Mouse (Mus musculus): ENCODE results near the gene Bdh1. TPM values are rescaled to one million over a fixed set of nuclear protein-coding genes. Genes with fewer than 3 reads are reported as not detected.
"Not testable (repeated sequence)": the region's sequence is repeated elsewhere in the genome, so short reads cannot be mapped to it uniquely, and the experiment has no call there.

The Bdh1 gene
- total RNA-seq (2021): 1 to 10 TPM; 1.8 to 2.9 TPM
- long read RNA-seq, experiment 1: 0 reads
- long read RNA-seq, experiment 2, partial matches to known transcripts: 0 of 1 reads
- long read RNA-seq, experiment 2, other reads (novel, unspliced or antisense): 0 of 1 reads

GRCm38 (mm10) chr16:31422000-31422399, at the start of gene Bdh1:
Gene Bdh1, plus strand, starts transcription at chr16:31422280.
- no peak for DNase-seq (ENCODE audit: low spot score in 2 of 2)

- DNase-seq (ENCODE audit: low spot score in 2 of 2): peak in 1 of 2 experiments; percentile 2
Observed at GRCm38 (mm10) chr16:31372316-31372715, 49.8 kb upstream of the Bdh1 start.

- DNase-seq (ENCODE audit: low spot score in 2 of 2): not testable (repeated sequence)
Observed at GRCm38 (mm10) chr16:31375877-31376582, 46.0 kb upstream of the Bdh1 start.

GRCm38 (mm10) chr16:31388269-31388668, 33.8 kb upstream of the Bdh1 start:
- not testable (repeated sequence) for DNase-seq (ENCODE audit: low spot score in 2 of 2)

- no peak for DNase-seq (ENCODE audit: low spot score in 2 of 2)
Observed at GRCm38 (mm10) chr16:31399231-31399630, 22.8 kb upstream of the Bdh1 start.

GRCm38 (mm10) chr16:31400908-31401692, 21.0 kb upstream of the Bdh1 start:
- no peak for DNase-seq (ENCODE audit: low spot score in 2 of 2)

GRCm38 (mm10) chr16:31402096-31402495, 20.0 kb upstream of the Bdh1 start:
- DNase-seq (ENCODE audit: low spot score in 2 of 2): no peak

GRCm38 (mm10) chr16:31403971-31404370, 18.1 kb upstream of the Bdh1 start:
- no peak for DNase-seq (ENCODE audit: low spot score in 2 of 2)

GRCm38 (mm10) chr16:31405040-31405439, 17.0 kb upstream of the Bdh1 start:
- DNase-seq (ENCODE audit: low spot score in 2 of 2): no peak

GRCm38 (mm10) chr16:31407872-31408271, 14.2 kb upstream of the Bdh1 start:
- DNase-seq (ENCODE audit: low spot score in 2 of 2): no peak

- DNase-seq (ENCODE audit: low spot score in 2 of 2): no peak
Observed at GRCm38 (mm10) chr16:31410969-31411368, 11.1 kb upstream of the Bdh1 start.

- DNase-seq (ENCODE audit: low spot score in 2 of 2): peak in 1 of 2 experiments; percentile 57
Observed at GRCm38 (mm10) chr16:31412321-31412720, 9.8 kb upstream of the Bdh1 start.

GRCm38 (mm10) chr16:31413777-31414176, 8.3 kb upstream of the Bdh1 start:
- DNase-seq (ENCODE audit: low spot score in 2 of 2): no peak

GRCm38 (mm10) chr16:31415885-31416450, 6.1 kb upstream of the Bdh1 start:
- DNase-seq (ENCODE audit: low spot score in 2 of 2): no peak

GRCm38 (mm10) chr16:31418704-31419103, 3.4 kb upstream of the Bdh1 start:
- DNase-seq (ENCODE audit: low spot score in 2 of 2): no peak

GRCm38 (mm10) chr16:31419457-31419856, 2.6 kb upstream of the Bdh1 start:
- DNase-seq (ENCODE audit: low spot score in 2 of 2): no peak

GRCm38 (mm10) chr16:31422722-31423121, 642 bp downstream of the Bdh1 start:
- no peak for DNase-seq (ENCODE audit: low spot score in 2 of 2)

- DNase-seq (ENCODE audit: low spot score in 2 of 2): no peak
Observed at GRCm38 (mm10) chr16:31423368-31423767, 1.3 kb downstream of the Bdh1 start.

- DNase-seq (ENCODE audit: low spot score in 2 of 2): no peak
Observed at GRCm38 (mm10) chr16:31424416-31425187, 2.5 kb downstream of the Bdh1 start.

- peak in 1 of 2 experiments; percentile 54 for DNase-seq (ENCODE audit: low spot score in 2 of 2)
Observed at GRCm38 (mm10) chr16:31425508-31425907, 3.4 kb downstream of the Bdh1 start.

GRCm38 (mm10) chr16:31426496-31427126, 4.5 kb downstream of the Bdh1 start:
- DNase-seq (ENCODE audit: low spot score in 2 of 2): no peak
